Mouse (Mus musculus): ENCODE measurements around the gene Znfx1. TPM values are rescaled to one million over a fixed set of nuclear protein-coding genes. Genes with fewer than 3 reads are reported as not detected.

Znfx1 gene
- polyA plus RNA-seq, 1 experiment, result 15.8 TPM

DNA sequence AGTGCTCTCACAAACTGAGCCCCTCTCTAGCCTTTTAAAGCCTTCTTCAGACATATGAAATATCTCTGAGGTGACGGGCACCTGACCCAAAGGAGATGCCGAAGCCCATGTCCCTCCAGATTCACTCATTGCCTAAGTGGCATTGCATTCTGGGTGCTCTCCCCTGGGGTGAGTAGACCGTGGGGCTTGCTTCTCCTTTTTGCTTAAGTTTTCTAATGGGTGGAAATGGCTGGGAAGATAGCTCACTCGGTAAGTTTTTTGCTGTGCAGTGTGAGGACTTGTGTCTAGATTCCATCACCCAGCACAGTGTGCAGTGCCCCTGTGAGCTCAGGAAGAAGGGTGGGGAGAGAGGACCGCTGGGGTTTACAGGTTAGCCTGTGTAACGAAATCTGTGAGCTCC is 4.8 kb upstream of the Znfx1 start:
- Histone ChIP-seq H3K79me2 (ENCODE audit: control insufficient read depth, insufficient read depth) (peaks cover 34% of the 10 kb centered on the region), H3K36me3 (ENCODE audit: control insufficient read depth, insufficient read depth) (peaks cover 35% of the 10 kb centered on the region), H3K27me3 (ENCODE audit: control insufficient read depth, insufficient read depth, insufficient read length) (no peaks in the 10 kb centered on the region), H3K79me3 (ENCODE audit: low read depth) (peaks cover 27% of the 10 kb centered on the region), H3K4me3 (ENCODE audit: insufficient read depth, poor library complexity, severe bottlenecking) (no peak overlapping the region), H3ac (ENCODE audit: control insufficient read depth, insufficient read length, low read depth) (no peak overlapping the region)
- no peak for TF ChIP-seq USF1 (IDR thresholded peaks at IDR 0.05; ENCODE audit: low read depth)
- no peak for TF ChIP-seq CEBPB (IDR thresholded peaks at IDR 0.05; ENCODE audit: low read depth)
- no peak for TF ChIP-seq MYOG (IDR thresholded peaks at IDR 0.05; ENCODE audit: control insufficient read depth, extremely low read depth, insufficient read length)
- no peak for TF ChIP-seq MYOD1 (IDR thresholded peaks at IDR 0.05; ENCODE audit: control insufficient read depth, insufficient read length, low read depth)
- no peak for TF ChIP-seq MAX (IDR thresholded peaks at IDR 0.05)
- TF ChIP-seq FOSL1 (IDR thresholded peaks at IDR 0.05; ENCODE audit: insufficient read depth, low read length, poor library complexity, severe bottlenecking), result no peak
- TF ChIP-seq CTCF (IDR thresholded peaks at IDR 0.05; ENCODE audit: control insufficient read depth, insufficient read depth, insufficient read length), result no peak

DNA sequence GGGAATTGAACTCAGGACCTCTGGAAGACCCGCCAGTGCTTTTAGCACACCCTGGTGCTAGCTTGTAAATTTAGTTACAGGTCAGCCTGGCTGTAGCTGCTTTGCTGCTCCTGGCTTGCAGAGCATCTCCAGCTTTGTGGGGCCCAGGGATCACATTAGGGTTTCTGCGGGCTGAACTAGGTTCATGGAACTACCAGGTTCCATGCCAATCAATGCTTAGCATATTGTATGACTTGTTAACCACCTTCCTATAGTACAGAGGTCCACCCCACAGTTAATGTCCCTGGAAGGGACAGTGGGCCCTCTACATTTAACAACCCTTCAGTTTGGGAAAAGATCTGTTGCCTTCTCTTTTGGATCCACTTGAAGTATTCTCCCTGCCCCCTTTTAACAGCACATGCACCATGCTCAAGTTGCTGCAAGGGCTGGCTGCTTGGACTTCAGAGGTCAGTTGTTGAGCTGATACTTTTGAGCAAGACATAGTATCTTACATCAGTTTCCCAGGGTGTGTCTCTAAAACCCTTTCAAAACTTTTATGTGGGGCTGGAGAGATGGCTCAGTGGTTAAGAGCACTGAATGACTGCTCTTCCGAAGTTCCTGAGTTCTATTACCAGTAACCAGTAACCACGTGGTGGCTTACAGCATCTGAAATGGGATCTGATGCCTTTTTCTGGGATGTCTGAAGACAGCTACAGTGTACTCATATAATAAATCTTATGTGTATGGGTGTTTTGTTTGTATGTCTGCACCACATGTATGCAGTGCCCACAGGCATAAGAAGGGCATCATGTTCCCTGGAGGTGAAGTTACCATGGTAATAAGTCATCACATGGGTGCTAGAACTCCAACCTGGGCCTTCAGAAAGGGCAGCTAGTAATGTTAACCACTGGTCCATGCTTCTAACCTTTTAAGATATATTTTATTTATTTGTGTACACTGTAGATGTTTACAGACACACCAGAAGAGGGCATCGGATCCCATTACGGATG is 4.0 kb upstream of the Znfx1 start:
- H3K79me2 ChIP-seq (ENCODE audit: control insufficient read depth, insufficient read depth), result peaks cover 41% of the 10 kb centered on the region
- no peaks in the 10 kb centered on the region for H3K27me3 ChIP-seq (ENCODE audit: control insufficient read depth, insufficient read depth, insufficient read length)
- peaks cover 32% of the 10 kb centered on the region for H3K79me3 ChIP-seq (ENCODE audit: low read depth)
- H3K36me3 ChIP-seq (ENCODE audit: control insufficient read depth, insufficient read depth), result peaks cover 35% of the 10 kb centered on the region
- H3ac ChIP-seq (ENCODE audit: control insufficient read depth, insufficient read length, low read depth), result no peak overlapping the region
- no peak overlapping the region for H3K4me3 ChIP-seq (ENCODE audit: insufficient read depth, poor library complexity, severe bottlenecking)
- TF ChIP-seq MYOD1 (IDR thresholded peaks at IDR 0.05; ENCODE audit: control insufficient read depth, insufficient read length, low read depth), result no peak
- TF ChIP-seq CEBPB (IDR thresholded peaks at IDR 0.05; ENCODE audit: low read depth), result no peak
- TF ChIP-seq MAX (IDR thresholded peaks at IDR 0.05), result peak; percentile 96
- TF ChIP-seq MYOG (IDR thresholded peaks at IDR 0.05; ENCODE audit: control insufficient read depth, extremely low read depth, insufficient read length), result no peak
- peak; percentile 89 for TF ChIP-seq USF1 (IDR thresholded peaks at IDR 0.05; ENCODE audit: low read depth)
- no peak for TF ChIP-seq CTCF (IDR thresholded peaks at IDR 0.05; ENCODE audit: control insufficient read depth, insufficient read depth, insufficient read length)
- no peak for TF ChIP-seq FOSL1 (IDR thresholded peaks at IDR 0.05; ENCODE audit: insufficient read depth, low read length, poor library complexity, severe bottlenecking)

GRCm38 (mm10) chr2:167066031-167066430 is 3.2 kb upstream of the Znfx1 start:
- no peaks in the 10 kb centered on the region for H3K27me3 ChIP-seq (ENCODE audit: control insufficient read depth, insufficient read depth, insufficient read length)
- H3K36me3 ChIP-seq (ENCODE audit: control insufficient read depth, insufficient read depth), result peaks cover 35% of the 10 kb centered on the region
- H3K79me3 ChIP-seq (ENCODE audit: low read depth), result peaks cover 39% of the 10 kb centered on the region
- H3K79me2 ChIP-seq (ENCODE audit: control insufficient read depth, insufficient read depth), result peaks cover 49% of the 10 kb centered on the region
- H3K4me3 ChIP-seq (ENCODE audit: insufficient read depth, poor library complexity, severe bottlenecking), result peak overlapping the region; percentile 83
- H3ac ChIP-seq (ENCODE audit: control insufficient read depth, insufficient read length, low read depth), result peak overlapping the region; percentile 77
- TF ChIP-seq MYOG (IDR thresholded peaks at IDR 0.05; ENCODE audit: control insufficient read depth, extremely low read depth, insufficient read length) (no peak), FOSL1 (IDR thresholded peaks at IDR 0.05; ENCODE audit: insufficient read depth, low read length, poor library complexity, severe bottlenecking) (no peak), CEBPB (IDR thresholded peaks at IDR 0.05; ENCODE audit: low read depth) (no peak), USF1 (IDR thresholded peaks at IDR 0.05; ENCODE audit: low read depth) (no peak), CTCF (IDR thresholded peaks at IDR 0.05; ENCODE audit: control insufficient read depth, insufficient read depth, insufficient read length) (no peak), MAX (IDR thresholded peaks at IDR 0.05) (no peak), MYOD1 (IDR thresholded peaks at IDR 0.05; ENCODE audit: control insufficient read depth, insufficient read length, low read depth) (no peak)

DNA sequence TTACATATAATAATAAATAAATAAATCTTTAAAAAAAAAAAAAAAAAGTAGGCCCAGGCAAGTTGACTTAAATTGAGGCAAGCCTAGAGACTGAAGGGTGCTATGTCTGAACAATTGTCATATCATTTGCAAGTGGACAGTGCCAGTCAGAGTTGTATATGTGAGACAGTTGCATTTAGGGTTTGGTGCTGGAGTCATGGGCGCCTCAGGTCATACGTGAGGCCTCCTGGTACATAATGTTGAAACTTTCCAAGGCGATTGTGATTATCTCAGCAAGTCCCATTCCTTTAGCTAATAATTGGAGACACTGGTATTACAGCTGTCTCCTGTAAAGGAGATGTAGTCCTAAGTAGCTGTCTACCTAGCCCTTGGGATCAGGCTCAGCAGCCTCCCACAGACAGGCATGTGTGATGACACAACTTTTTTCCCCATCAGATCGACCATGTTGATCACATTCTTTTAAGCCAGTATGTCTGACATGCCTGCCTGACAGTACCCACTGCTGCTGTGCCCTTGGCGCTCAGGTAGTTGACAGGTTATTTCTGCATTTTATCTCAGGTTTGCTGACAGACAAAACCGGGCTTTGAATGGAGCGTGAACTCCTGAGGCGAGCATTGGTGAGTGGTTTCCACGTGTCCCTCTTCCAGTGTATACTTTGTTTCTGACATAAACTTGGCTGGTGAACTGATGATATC is 1.9 kb upstream of the Znfx1 start:
- Histone ChIP-seq H3ac (ENCODE audit: control insufficient read depth, insufficient read length, low read depth) (peak overlapping the region; percentile 80), H3K4me3 (ENCODE audit: insufficient read depth, poor library complexity, severe bottlenecking) (peak overlapping the region; percentile 83), H3K79me3 (ENCODE audit: low read depth) (peaks cover 44% of the 10 kb centered on the region), H3K27me3 (ENCODE audit: control insufficient read depth, insufficient read depth, insufficient read length) (no peaks in the 10 kb centered on the region), H3K79me2 (ENCODE audit: control insufficient read depth, insufficient read depth) (peaks cover 62% of the 10 kb centered on the region), H3K36me3 (ENCODE audit: control insufficient read depth, insufficient read depth) (peaks cover 35% of the 10 kb centered on the region)
- peak; percentile 17 for TF ChIP-seq USF1 (IDR thresholded peaks at IDR 0.05; ENCODE audit: low read depth)
- no peak for TF ChIP-seq CTCF (IDR thresholded peaks at IDR 0.05; ENCODE audit: control insufficient read depth, insufficient read depth, insufficient read length)
- peak; percentile 72 for TF ChIP-seq MAX (IDR thresholded peaks at IDR 0.05)
- TF ChIP-seq MYOD1 (IDR thresholded peaks at IDR 0.05; ENCODE audit: control insufficient read depth, insufficient read length, low read depth), result no peak
- peak; percentile 20 for TF ChIP-seq CEBPB (IDR thresholded peaks at IDR 0.05; ENCODE audit: low read depth)

GRCm38 (mm10) chr2:167063906-167064496 is 1.2 kb upstream of the Znfx1 start:
- Histone ChIP-seq H3K79me2 (ENCODE audit: control insufficient read depth, insufficient read depth) (peaks cover 69% of the 10 kb centered on the region), H3K36me3 (ENCODE audit: control insufficient read depth, insufficient read depth) (peaks cover 35% of the 10 kb centered on the region), H3ac (ENCODE audit: control insufficient read depth, insufficient read length, low read depth) (peak overlapping the region; percentile 93), H3K27me3 (ENCODE audit: control insufficient read depth, insufficient read depth, insufficient read length) (no peaks in the 10 kb centered on the region), H3K79me3 (ENCODE audit: low read depth) (peaks cover 44% of the 10 kb centered on the region), H3K4me3 (ENCODE audit: insufficient read depth, poor library complexity, severe bottlenecking) (peak overlapping the region; percentile 83)
- TF ChIP-seq CEBPB (IDR thresholded peaks at IDR 0.05; ENCODE audit: low read depth), result no peak
- TF ChIP-seq CTCF (IDR thresholded peaks at IDR 0.05; ENCODE audit: control insufficient read depth, insufficient read depth, insufficient read length), result no peak
- TF ChIP-seq MYOD1 (IDR thresholded peaks at IDR 0.05; ENCODE audit: control insufficient read depth, insufficient read length, low read depth), result no peak
- no peak for TF ChIP-seq USF1 (IDR thresholded peaks at IDR 0.05; ENCODE audit: low read depth)
- TF ChIP-seq FOSL1 (IDR thresholded peaks at IDR 0.05; ENCODE audit: insufficient read depth, low read length, poor library complexity, severe bottlenecking), result no peak
- TF ChIP-seq MAX (IDR thresholded peaks at IDR 0.05), result no peak
- no peak for TF ChIP-seq MYOG (IDR thresholded peaks at IDR 0.05; ENCODE audit: control insufficient read depth, extremely low read depth, insufficient read length)

All from C2C12 (cell line).